Mouse (Mus musculus) liver, adult 10 weeks (tissue): ENCODE results near the gene Ttbk2. TPM values are rescaled to one million over a fixed set of nuclear protein-coding genes. Genes with fewer than 3 reads are reported as not detected.

Experiments
- polyA plus RNA-seq: library from polyadenylated mRNA; stranded (reverse); fragments of 350-450 nt; fragmentation: Illumina TruSeq; extraction: RNeasy Lipid Tissue Mini Kit (QIAGEN cat#74804); gene quantifications from one replicate; pipeline ENCODE4 v1.2.3, GENCODE M21; 2014; ENCODE audit warnings: low read depth, low replicate concordance

The Ttbk2 gene
- polyA plus RNA-seq = 3.2 TPM

DNA sequence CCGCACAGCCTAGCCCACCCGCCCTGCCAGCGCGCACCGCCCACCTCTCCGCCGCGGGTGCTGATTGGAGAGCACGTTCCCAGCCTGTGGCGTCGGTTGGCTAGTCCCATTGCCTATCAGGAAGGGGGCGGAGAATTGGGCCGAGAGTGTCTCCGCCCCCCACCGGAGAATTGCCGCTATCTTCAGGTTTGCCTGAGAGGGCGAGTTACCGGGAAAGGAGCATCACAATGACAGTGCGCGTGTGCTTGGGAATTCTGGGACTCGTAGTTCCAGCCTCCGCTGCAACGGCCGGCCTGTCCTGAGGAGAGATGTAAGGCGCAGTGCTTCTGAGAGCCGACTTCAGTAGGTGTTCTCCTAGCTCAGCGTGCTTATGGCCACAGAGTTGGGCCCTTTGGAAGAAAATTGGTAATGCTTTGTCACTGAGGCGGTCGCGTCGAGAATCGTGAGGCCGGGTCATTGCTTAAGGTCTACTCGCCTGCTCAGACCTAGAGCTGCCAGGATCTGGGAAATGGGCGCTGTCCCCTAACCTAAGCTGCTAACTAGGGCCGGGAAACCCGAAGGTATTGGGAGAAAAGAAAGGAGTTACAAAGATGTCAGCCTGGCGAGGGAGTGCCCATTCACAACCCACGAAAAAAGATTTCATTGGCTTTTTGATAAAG lies at the start of gene Ttbk2:
Gene Ttbk2, minus strand, starts transcription at position 181 of the 659 bp plus-strand sequence.

GRCm38 (mm10) chr2:120849449-120850423 lies 668 bp downstream of the Ttbk2 start, which contains the start of gene Cdan1:
TSS of gene Cdan1 (minus strand) at chr2:120850128.

Other genes starting within 250 kb of the Ttbk2 start
- gene Haus2, start 241.2 kb downstream of the Ttbk2 start, polyA plus RNA-seq = 17.1 TPM
- gene Lrrc57, start 241.1 kb downstream of the Ttbk2 start, polyA plus RNA-seq = 19.7 TPM
- gene Stard9, start 221.5 kb downstream of the Ttbk2 start, polyA plus RNA-seq = 2.4 TPM
- 2.1 TPM for gene Cdan1, start 476 bp downstream of the Ttbk2 start, polyA plus RNA-seq
- gene Ubr1, start 120.1 kb upstream of the Ttbk2 start, polyA plus RNA-seq = 14.3 TPM
- gene Tmem62, start 126.4 kb upstream of the Ttbk2 start, polyA plus RNA-seq = 41.0 TPM
- 20.9 TPM for gene Ccndbp1, start 157.8 kb upstream of the Ttbk2 start, polyA plus RNA-seq
- gene Epb42, start 186.5 kb upstream of the Ttbk2 start, polyA plus RNA-seq = not detected
- gene Tgm5, start 235.2 kb upstream of the Ttbk2 start, polyA plus RNA-seq = not detected